Mouse (Mus musculus) kidney, adult 8-10 months (tissue): Measurements from ENCODE around the gene Wwc1.
A peak's percentile ranks its signal among the peaks of the same experiment; 100 is the strongest.
"Not testable (repeated sequence)": the region's sequence is repeated elsewhere in the genome, so short reads cannot be mapped to it uniquely, and the experiment has no call there.

Experiments used
- DNase-seq, 2 experiments: peaks; one replicate each; pipeline ENCODE4 v3.0.0; 2022

Wwc1 gene

DNA sequence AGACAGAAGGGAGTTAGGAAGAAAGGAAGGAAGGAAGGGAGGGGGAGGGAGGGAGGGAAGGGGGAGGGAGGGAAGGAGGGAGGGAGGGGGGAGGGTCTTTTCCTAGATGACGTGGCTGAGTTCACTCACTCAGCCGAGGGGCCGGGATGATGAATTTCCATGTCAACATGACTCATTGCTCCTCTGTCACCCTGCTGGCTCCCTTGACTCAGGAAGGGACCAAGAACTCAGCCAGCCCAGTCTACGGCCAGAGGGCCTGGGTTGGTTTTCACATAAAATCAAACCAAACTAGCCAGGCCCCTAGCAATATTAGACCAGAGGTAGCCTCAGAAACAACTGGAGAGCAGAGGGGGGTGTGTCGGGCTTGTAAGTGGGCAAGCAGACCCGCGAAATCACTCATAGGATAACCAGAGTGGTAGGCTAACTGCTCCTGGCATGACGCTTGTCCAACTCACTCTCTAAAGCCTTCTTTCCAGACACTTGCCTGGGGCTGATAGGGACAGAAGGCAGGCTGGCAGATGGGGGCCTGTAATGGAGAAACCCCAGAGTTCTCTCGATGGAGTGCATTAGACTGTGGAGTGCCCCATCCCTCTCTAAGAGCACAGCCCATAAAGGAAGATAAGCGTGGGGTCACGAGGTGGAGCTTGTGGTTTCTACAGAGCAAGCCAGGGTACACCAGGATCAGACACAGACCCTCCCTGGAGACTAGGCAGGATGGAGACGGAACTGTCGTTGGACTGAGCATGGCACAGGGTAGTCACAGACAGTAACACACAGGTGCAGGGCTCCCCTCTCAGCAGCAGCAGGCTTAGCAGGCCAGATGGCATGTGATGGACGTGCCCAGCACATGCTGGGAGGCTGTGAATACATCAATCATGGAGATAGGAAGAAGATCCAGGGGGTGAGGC, 102.4 kb downstream of the Wwc1 start:
- DNase-seq: no peak

DNA sequence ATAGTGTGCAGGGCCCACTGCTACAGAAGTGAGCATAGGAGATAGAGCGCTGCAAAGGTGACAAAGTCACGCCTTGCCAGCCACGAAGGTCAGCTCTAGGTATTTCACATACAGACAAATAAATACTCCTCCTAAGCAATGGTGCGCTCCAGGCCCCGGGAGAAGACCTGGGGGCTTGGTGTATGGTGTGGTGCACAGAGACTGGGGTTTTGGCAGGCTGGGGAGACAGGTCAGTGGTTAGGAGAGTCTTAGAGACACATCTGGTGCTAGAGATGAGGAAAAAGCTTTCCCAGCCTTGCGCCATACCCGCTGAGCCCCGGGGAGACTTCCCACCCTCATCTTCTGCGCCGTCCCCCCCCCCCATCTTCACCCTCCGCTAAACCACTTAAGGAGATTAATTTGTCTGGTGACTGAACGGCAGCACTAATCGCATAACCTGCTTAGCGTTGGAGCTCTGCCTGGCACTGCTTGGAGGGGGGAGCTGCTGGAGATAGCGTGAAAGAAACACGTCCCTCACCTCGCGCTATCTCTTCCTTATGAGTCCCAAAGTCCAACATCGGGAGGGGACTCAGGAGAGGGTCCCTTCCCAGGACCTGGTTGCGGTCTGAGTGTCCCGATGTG, 106.6 kb downstream of the Wwc1 start:
- no peak for DNase-seq

- no peak for DNase-seq
These were observed 109.4 kb downstream of the Wwc1 start for GRCm38 (mm10) chr11:35870961-35871360.

- no peak for DNase-seq
These were observed 114.2 kb downstream of the Wwc1 start for GRCm38 (mm10) chr11:35866140-35866539.

DNA sequence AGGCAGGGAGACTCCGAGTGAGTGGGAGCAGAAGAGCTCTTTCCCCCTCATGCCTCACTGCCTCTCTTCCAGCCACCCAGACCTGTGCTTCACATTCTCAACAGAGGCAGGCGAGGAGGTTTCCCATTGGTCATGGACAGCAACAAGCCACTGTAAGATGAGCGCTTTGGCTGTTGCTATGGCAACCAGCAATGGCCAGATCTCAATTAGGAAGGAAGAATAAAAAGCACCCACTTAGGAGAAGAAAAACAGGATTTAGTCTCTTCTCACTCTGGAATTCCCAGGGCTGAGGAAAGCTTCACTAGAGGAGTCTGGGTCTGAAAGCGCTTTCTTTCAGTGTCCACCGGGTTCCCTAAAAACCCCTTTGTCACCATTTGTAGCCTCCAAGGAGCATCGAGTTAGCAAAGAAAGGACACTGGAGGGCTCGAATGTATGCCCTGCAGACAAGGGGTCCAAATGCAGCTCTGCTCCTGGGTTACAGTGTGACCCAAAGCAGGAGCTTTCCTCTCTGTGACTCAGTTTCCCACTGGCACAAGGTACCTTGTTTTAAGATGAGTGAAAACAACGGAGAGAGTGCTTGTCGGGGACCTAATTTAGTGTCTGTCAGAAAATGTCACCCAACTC, 115.2 kb downstream of the Wwc1 start:
- no peak for DNase-seq

DNA sequence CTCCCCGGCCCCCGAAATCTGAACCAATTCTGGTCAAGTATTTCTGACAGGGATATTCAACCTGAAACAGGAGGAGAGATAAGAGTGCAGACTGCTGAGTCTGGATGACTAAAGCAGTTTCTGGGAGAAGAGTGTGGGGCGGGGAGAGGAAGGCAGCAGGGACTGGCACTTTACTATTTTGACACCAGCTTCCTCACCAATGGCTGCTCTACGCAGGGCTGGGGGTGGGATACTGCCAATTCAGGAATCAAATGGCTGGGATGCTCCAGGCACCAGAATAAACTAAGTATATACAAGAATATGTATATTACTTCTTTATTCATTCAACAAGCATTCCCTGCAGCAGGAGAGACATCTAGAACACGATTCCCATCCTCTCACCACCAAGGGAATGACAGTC, 116.7 kb downstream of the Wwc1 start:
- no peak for DNase-seq

GRCm38 (mm10) chr11:35857395-35858067, 122.8 kb downstream of the Wwc1 start:
- no peak for DNase-seq

GRCm38 (mm10) chr11:35856359-35857040, 123.8 kb downstream of the Wwc1 start:
- no peak for DNase-seq

DNA sequence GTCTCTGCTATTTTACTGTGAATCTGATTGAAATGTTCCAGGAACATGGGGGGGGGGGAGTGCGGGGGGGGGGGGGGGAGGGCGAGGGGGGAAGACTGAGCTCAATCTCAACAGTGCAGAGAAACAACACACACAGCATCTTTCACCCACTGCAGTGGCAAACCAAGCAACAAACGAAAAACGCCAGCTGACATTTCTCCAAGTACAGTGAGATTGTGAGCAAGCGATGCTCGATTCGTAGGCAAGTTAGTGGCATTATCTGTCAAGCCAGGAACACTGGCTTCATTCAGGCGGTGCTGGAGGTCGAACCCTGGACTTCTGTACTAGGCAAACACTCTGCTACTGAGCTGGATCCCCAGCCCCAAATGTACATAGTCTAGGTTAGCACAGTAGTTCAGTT, 124.8 kb downstream of the Wwc1 start:
- no peak for DNase-seq

DNA sequence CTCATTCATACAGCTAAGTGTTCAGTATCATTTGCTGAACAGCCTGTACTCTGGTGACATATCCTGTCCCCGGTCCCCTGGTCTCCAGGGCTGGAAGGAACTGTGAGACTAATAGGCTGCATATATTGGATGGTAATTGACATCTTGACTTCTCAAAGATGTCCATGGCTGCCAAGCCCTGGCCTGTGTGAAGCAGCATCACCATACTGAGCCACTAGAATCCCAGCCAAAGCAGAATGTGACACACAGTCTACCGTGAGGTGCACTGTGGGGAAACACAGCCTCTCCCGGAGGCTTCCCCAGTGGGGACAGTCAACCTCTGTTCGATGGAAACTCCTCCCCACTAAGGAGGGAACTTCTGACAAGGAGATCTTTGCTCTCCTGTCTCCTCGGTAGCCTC, 125.4 kb downstream of the Wwc1 start:
- no peak for DNase-seq

- DNase-seq: no peak
These were observed 126.7 kb downstream of the Wwc1 start for GRCm38 (mm10) chr11:35853651-35854050.

DNA sequence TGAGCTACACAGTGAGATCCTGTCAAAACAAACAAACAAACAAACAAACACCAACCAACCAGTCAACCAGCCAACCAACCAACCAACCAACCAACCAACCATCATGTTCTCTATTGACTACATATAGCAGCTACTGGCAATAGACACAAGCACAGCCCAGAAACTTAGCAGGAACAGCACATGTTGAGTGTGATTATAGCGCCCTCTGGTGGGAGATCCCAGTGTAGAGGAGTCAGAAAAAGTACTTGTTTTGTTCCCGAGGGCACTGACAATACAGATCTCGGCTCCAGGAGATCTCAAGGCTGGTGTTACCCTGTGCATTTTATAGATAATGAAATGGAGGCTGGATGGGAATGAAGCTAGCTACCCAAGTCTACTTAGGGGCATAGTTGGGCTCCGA, 127.6 kb downstream of the Wwc1 start:
- peak in 1 of 2 experiments; percentile 34 for DNase-seq

GRCm38 (mm10) chr11:35844299-35844698, 136.0 kb downstream of the Wwc1 start:
- DNase-seq: no peak

DNA sequence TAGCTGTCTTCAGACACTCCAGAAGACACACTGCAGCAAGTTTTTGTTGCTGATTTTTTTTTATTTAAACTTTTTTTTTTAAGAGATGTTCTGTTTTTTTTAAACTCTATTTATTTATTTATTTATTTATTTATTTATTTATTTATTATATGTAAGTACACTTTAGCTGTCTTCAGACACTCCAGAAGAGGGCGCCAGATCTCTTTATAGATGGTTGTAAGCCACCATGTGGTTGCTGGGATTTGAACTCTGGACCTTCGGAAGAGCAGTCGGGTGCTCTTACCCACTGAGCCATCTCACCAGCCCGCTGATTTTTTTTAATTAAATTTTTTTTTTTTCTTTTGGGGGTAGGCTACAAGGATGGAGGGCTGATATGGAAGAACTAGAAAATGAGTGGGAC, 137.8 kb downstream of the Wwc1 start:
- not testable (repeated sequence) for DNase-seq

GRCm38 (mm10) chr11:35841738-35842325, 138.5 kb downstream of the Wwc1 start:
- no peak for DNase-seq

DNA sequence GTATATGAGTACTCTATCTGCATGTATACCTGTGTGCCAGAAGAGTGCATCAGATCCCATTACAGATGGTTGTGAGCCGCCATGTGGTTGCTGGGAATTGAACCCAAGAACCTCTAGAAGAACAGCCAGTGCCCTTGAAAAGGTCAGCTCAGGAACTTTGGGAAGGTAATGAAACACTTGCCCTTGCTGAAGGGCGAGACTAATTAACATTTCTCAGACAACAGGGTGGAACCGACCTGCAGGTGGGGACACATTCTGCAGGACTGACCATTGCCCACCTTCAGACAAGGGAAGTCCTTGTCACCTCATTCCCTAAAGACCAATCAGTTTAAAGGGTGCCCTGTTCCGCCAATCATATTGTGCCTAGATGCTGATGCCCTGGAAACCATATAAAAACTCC, 139.5 kb downstream of the Wwc1 start:
- not testable (repeated sequence) for DNase-seq

- no peak for DNase-seq
These were observed 140.0 kb downstream of the Wwc1 start for GRCm38 (mm10) chr11:35840282-35840681.

- DNase-seq: peak; percentile 81 to 82
These were observed 141.7 kb downstream of the Wwc1 start for GRCm38 (mm10) chr11:35838345-35839338.

DNA sequence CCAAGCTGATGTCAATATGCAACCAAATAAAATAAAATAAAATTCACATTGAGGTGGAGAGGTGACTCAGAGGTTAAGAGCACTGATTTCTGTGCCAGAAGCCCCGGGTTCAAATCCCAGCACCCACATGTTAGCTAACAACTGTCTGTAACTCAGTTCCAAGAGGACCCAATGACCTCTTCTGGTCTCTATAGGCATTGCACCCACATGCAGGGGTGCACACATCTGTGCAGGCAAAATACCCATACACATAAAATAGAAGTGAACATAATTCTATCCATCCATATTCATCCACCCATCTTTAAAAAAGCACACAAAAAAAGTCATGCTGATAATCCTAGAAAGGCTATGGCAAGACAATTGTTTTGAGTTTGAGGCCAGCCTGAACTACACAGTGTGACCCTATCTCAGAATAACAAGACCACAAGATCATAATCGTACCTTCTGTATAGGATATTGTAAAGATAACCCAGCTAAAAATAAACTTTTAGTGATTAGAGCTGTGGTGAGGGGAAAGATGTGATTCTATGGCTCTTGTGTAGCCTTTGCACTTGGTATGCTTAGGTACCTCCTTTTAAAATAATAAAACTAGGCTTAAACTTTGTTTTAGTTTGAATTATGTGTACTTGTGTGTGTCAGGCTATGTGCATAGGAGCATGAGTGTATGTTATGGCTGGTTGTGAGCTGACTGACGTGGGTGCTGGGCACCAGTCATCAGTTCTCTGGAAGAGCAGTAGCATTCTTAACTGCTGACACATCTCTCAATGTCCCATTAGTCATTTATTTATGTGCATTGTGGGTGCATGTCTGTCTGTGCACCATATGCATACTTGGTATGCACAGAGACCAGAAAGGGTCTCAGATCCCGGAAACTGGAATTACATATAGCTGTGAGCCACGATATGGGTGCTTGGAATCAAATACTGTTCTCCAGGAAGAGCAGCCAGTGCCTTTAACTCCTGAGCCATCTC, 142.9 kb downstream of the Wwc1 start:
- DNase-seq: no peak
